Mouse (Mus musculus): ENCODE measurements around the gene Cldn3.

- TF ChIP-seq CTCF (IDR thresholded peaks at IDR 0.05; ENCODE audit: low read depth) (no peak), EP300 (optimal IDR thresholded peaks at IDR 0.05) (no peak)
These were observed 13.8 kb downstream of the Cldn3 start for GRCm38 (mm10) chr5:134999797-135000196.
